Mouse (Mus musculus) limb, embryonic 11.5 days (tissue): ENCODE measurements around the gene Bpifb3. TPM values are rescaled to one million over a fixed set of nuclear protein-coding genes. Genes with fewer than 3 reads are reported as not detected.

Source experiments
- ATAC-seq: fragments of 200-750 bp; cut with Nextera tagmentation; 2 replicates; pipeline ENCODE4 v1.8.0; 2017; ENCODE audit warnings: low read depth; ENCODE audit not compliant: insufficient number of reproducible peaks, low FRiP score, low TSS enrichment
- DNase-seq: peaks from one replicate; pipeline ENCODE4 v3.0.0-alpha.2; 2015; ENCODE audit warnings: low spot score
- H3K27ac ChIP-seq: fragments of 300-500 bp; sonication (generic); replicated peaks from 2 replicates; pipeline ENCODE4 v1.5.1; 2014; ENCODE audit warnings: low read depth, mild to moderate bottlenecking, low read length
- H3K27me3 ChIP-seq: fragments of 300-500 bp; sonication (generic); 2 replicates; pipeline ENCODE4 v1.6.1; 2014; ENCODE audit warnings: mild to moderate bottlenecking, low read length, mixed read lengths; ENCODE audit not compliant: control insufficient read depth, insufficient read depth
- H3K36me3 ChIP-seq: fragments of 300-500 bp; sonication (generic); 2 replicates; pipeline ENCODE4 v1.6.1; 2014; ENCODE audit warnings: mild to moderate bottlenecking, low read length, moderate library complexity, mixed read lengths; ENCODE audit not compliant: control insufficient read depth, insufficient read depth
- H3K4me1 ChIP-seq: fragments of 300-500 bp; sonication (generic); 2 replicates; pipeline ENCODE4 v1.6.1; 2014; ENCODE audit warnings: low read length, mixed read lengths; ENCODE audit not compliant: control insufficient read depth, insufficient read depth
- H3K4me2 ChIP-seq: fragments of 300-500 bp; sonication (generic); 2 replicates; pipeline ENCODE4 v1.6.1; 2014; ENCODE audit warnings: low read depth, mild to moderate bottlenecking, moderate library complexity; ENCODE audit not compliant: severe bottlenecking
- H3K4me3 ChIP-seq: fragments of 300-500 bp; sonication (generic); 2 replicates; pipeline ENCODE4 v1.5.1; 2014; ENCODE audit warnings: low read depth, low read length
- H3K9ac ChIP-seq: fragments of 300-500 bp; sonication (generic); 2 replicates; pipeline ENCODE4 v1.6.1; 2014; ENCODE audit warnings: mild to moderate bottlenecking, low read length
- H3K9me3 ChIP-seq: fragments of 300-500 bp; sonication (generic); 2 replicates; pipeline ENCODE4 v1.6.1; 2016; ENCODE audit warnings: low read length; ENCODE audit not compliant: control insufficient read depth
- WGBS: fragments of 180-500 bp; shearing (Covaris S2); extraction: QIAGEN DNeasy Blood & Tissue Kit; methylation state at CpG from one replicate; pipeline ENCODE4 v1.1.7; 2014; 5-methylcytosine and 5-hydroxymethylcytosine counted together
- polyA plus RNA-seq: library from polyadenylated mRNA; unstranded; fragments of >200 nt; fragmentation: Nextera tagmentation; extraction: Ambion mirVana; gene quantifications from 2 replicates; pipeline ENCODE4 v1.2.1, GENCODE M21; 2014

Gene Bpifb3
- polyA plus RNA-seq = not detected in 2 replicates

GRCm38 (mm10) chr2:153917930-153918329, at the start of gene Bpifb3:
Bpifb3 (plus strand) TSS chr2:153918230.
- no peak for ATAC-seq
- Histone ChIP-seq H3K4me1 (no peaks in the 10 kb centered on the region), H3K9ac (no peak within 1 kb of the TSS), H3K4me3 (no peak within 1 kb of the TSS), H3K27ac (no peak within 1 kb of the TSS), H3K4me2 (no peak within 1 kb of the TSS), H3K36me3 (no peaks in the 10 kb centered on the region), H3K27me3 (no peaks in the 10 kb centered on the region), H3K9me3 (no peaks in the 10 kb centered on the region)
- WGBS = 73% methylated on average over 8 of the region's 8 CpGs
- DNase-seq = no peak

GRCm38 (mm10) chr2:153870984-153871383, 47.0 kb upstream of the Bpifb3 start, which contains the start of gene Sun5:
Sun5 (minus strand) TSS chr2:153871084.
- Histone ChIP-seq H3K9me3 (no peaks in the 10 kb centered on the region), H3K9ac (no peak within 1 kb of the TSS), H3K4me3 (no peak within 1 kb of the TSS), H3K4me2 (no peak within 1 kb of the TSS), H3K27me3 (no peaks in the 10 kb centered on the region), H3K4me1 (no peaks in the 10 kb centered on the region), H3K36me3 (no peaks in the 10 kb centered on the region), H3K27ac (no peak within 1 kb of the TSS)
- ATAC-seq (no peak), DNase-seq (no peak)
- WGBS = 93% methylated on average over 4 of the region's 4 CpGs

GRCm38 (mm10) chr2:153874745-153875144, 43.3 kb upstream of the Bpifb3 start, which contains the start of gene Bpifb2:
Bpifb2 (plus strand) TSS chr2:153875045.
- Histone ChIP-seq H3K36me3 (no peaks in the 10 kb centered on the region), H3K4me2 (no peak within 1 kb of the TSS), H3K4me3 (no peak within 1 kb of the TSS), H3K9ac (no peak within 1 kb of the TSS), H3K27ac (no peak within 1 kb of the TSS), H3K9me3 (no peaks in the 10 kb centered on the region), H3K4me1 (no peaks in the 10 kb centered on the region), H3K27me3 (no peaks in the 10 kb centered on the region)
- 74% methylated on average over 9 of the region's 9 CpGs for WGBS
- DNase-seq (no peak), ATAC-seq (no peak)

- H3K27me3 ChIP-seq = no peaks in the 10 kb centered on the region
- H3K27ac ChIP-seq = no peak overlapping the region
- no peak overlapping the region for H3K9ac ChIP-seq
- no peaks in the 10 kb centered on the region for H3K36me3 ChIP-seq
- H3K4me3 ChIP-seq = no peak overlapping the region
- H3K4me1 ChIP-seq = no peaks in the 10 kb centered on the region
- H3K4me2 ChIP-seq = no peak overlapping the region
- WGBS = 78% methylated on average over 5 of the region's 5 CpGs
- no peak for DNase-seq
- no peak for ATAC-seq
- H3K9me3 ChIP-seq = no peaks in the 10 kb centered on the region
Observed at GRCm38 (mm10) chr2:153899111-153899510, 18.9 kb upstream of the Bpifb3 start.

- no peaks in the 10 kb centered on the region for H3K4me1 ChIP-seq
- H3K27me3 ChIP-seq = no peaks in the 10 kb centered on the region
- no peak within 1 kb of the TSS for H3K9ac ChIP-seq
- WGBS = 79% methylated on average over 4 of the region's 4 CpGs
- no peak within 1 kb of the TSS for H3K4me2 ChIP-seq
- ATAC-seq = no peak
- H3K27ac ChIP-seq = no peak within 1 kb of the TSS
- H3K9me3 ChIP-seq = no peaks in the 10 kb centered on the region
- H3K4me3 ChIP-seq = no peak within 1 kb of the TSS
- no peak for DNase-seq
- no peaks in the 10 kb centered on the region for H3K36me3 ChIP-seq
Observed at GRCm38 (mm10) chr2:153900088-153900487, 17.9 kb upstream of the Bpifb3 start, which contains the start of gene Bpifb6. Bpifb6 (plus strand) TSS chr2:153900388.

- H3K36me3 ChIP-seq = no peaks in the 10 kb centered on the region
- DNase-seq = no peak
- ATAC-seq = no peak
- no peak overlapping the region for H3K9ac ChIP-seq
- no peaks in the 10 kb centered on the region for H3K9me3 ChIP-seq
- no peak overlapping the region for H3K4me2 ChIP-seq
- H3K4me3 ChIP-seq = no peak overlapping the region
- no peaks in the 10 kb centered on the region for H3K4me1 ChIP-seq
- WGBS = 80% methylated on average over 6 of the region's 6 CpGs
- H3K27me3 ChIP-seq = no peaks in the 10 kb centered on the region
- H3K27ac ChIP-seq = no peak overlapping the region
Observed at GRCm38 (mm10) chr2:153902726-153903125, 15.3 kb upstream of the Bpifb3 start.

GRCm38 (mm10) chr2:153906626-153907025, 11.4 kb upstream of the Bpifb3 start:
- H3K27ac ChIP-seq = no peak overlapping the region
- H3K4me1 ChIP-seq = no peaks in the 10 kb centered on the region
- ATAC-seq = no peak
- no peak overlapping the region for H3K9ac ChIP-seq
- no peak for DNase-seq
- H3K4me2 ChIP-seq = no peak overlapping the region
- H3K4me3 ChIP-seq = no peak overlapping the region
- WGBS = 92% methylated on average over 4 of the region's 4 CpGs
- no peaks in the 10 kb centered on the region for H3K9me3 ChIP-seq
- no peaks in the 10 kb centered on the region for H3K27me3 ChIP-seq
- no peaks in the 10 kb centered on the region for H3K36me3 ChIP-seq

GRCm38 (mm10) chr2:153914151-153914550, 3.9 kb upstream of the Bpifb3 start:
- Histone ChIP-seq H3K4me1 (no peaks in the 10 kb centered on the region), H3K4me2 (no peak overlapping the region), H3K36me3 (no peaks in the 10 kb centered on the region), H3K9me3 (no peaks in the 10 kb centered on the region), H3K27me3 (no peaks in the 10 kb centered on the region), H3K9ac (no peak overlapping the region), H3K27ac (no peak overlapping the region), H3K4me3 (no peak overlapping the region)
- no peak for ATAC-seq
- DNase-seq = no peak
- WGBS = 87% methylated on average over 5 of the region's 5 CpGs

- Histone ChIP-seq H3K27ac (no peak overlapping the region), H3K9ac (no peak overlapping the region), H3K4me2 (no peak overlapping the region), H3K9me3 (no peaks in the 10 kb centered on the region), H3K36me3 (no peaks in the 10 kb centered on the region), H3K4me3 (no peak overlapping the region), H3K27me3 (no peaks in the 10 kb centered on the region), H3K4me1 (no peaks in the 10 kb centered on the region)
- DNase-seq = no peak
- 87% methylated on average over 6 of the region's 6 CpGs for whole genome bisulfite sequencing
- ATAC-seq = no peak
Observed at GRCm38 (mm10) chr2:153921246-153921645, 3.2 kb downstream of the Bpifb3 start.
